Mouse (Mus musculus): ENCODE data around the gene Rnf141.

GRCm38 (mm10) chr7:110818787-110819350, 25.4 kb downstream of the Rnf141 start:
- TF ChIP-seq CTCF (IDR thresholded peaks at IDR 0.05; ENCODE audit: control insufficient read depth, insufficient read depth, low read length) (no peak), POLR2A (IDR thresholded peaks at IDR 0.05; ENCODE audit: borderline replicate concordance, control insufficient read depth, low read depth, low read length) (no peak)
